Mouse (Mus musculus): ENCODE results near the gene Mesp2. TPM values are rescaled to one million over a fixed set of nuclear protein-coding genes. Genes with fewer than 3 reads are reported as not detected.

The Mesp2 gene
- polyA plus RNA-seq, 1 experiment from 2014 or later, result 0.08 TPM

- Histone ChIP-seq H3K27ac (no peak overlapping the region), H3K4me3 (replicated peaks) (no peak overlapping the region), H3K9ac (no peak overlapping the region), H3K27me3 (peaks cover 27% of the 10 kb centered on the region), H3K4me1 (replicated peaks) (peaks cover 9% of the 10 kb centered on the region), H3K4me2 (no peak overlapping the region), H3K9me3 (replicated peaks) (no peaks in the 10 kb centered on the region), H3K36me3 (no peaks in the 10 kb centered on the region)
- ATAC-seq (ENCODE audit: low read depth), result no peak
- no peak for DNase-seq
- WGBS (ENCODE audit: insufficient replicate concordance), result 55% methylated on average over 1 of the region's 1 CpGs
These were observed 2.9 kb downstream of the Mesp2 start for GRCm38 (mm10) chr7:79813409-79813808.

- H3K9me3 ChIP-seq (replicated peaks), result no peaks in the 10 kb centered on the region
- no peak overlapping the region for H3K9ac ChIP-seq
- WGBS (ENCODE audit: insufficient replicate concordance), result 8% methylated on average over 6 of the region's 6 CpGs
These were observed 7.8 kb downstream of the Mesp2 start for GRCm38 (mm10) chr7:79818321-79818720.

GRCm38 (mm10) chr7:79819515-79819914, 9.0 kb downstream of the Mesp2 start:
- H3K27ac ChIP-seq, result no peak overlapping the region
- WGBS (ENCODE audit: insufficient replicate concordance), result 15% methylated on average over 4 of the region's 4 CpGs

More at GRCm38 (mm10) chr7:79818321-79818720, 7.8 kb downstream of the Mesp2 start:
- H3K4me1 ChIP-seq (replicated peaks), result peaks cover 21% of the 10 kb centered on the region
- H3K36me3 ChIP-seq, result no peaks in the 10 kb centered on the region
- DNase-seq, result no peak
- no peaks in the 10 kb centered on the region for H3K27me3 ChIP-seq
- no peak overlapping the region for H3K4me3 ChIP-seq (replicated peaks)
- H3K4me2 ChIP-seq, result no peak overlapping the region
- H3K27ac ChIP-seq, result no peak overlapping the region
- no peak for ATAC-seq (ENCODE audit: low read depth)

GRCm38 (mm10) chr7:79819996-79820395, 9.5 kb downstream of the Mesp2 start:
- Histone ChIP-seq H3K4me2 (no peak overlapping the region), H3K4me1 (replicated peaks) (peaks cover 21% of the 10 kb centered on the region), H3K27ac (no peak overlapping the region), H3K4me3 (replicated peaks) (no peak overlapping the region), H3K9me3 (replicated peaks) (no peaks in the 10 kb centered on the region), H3K36me3 (peaks cover 4% of the 10 kb centered on the region; the same call in 1 of the 2 replicates), H3K27me3 (no peaks in the 10 kb centered on the region), H3K9ac (no peak overlapping the region)
- ATAC-seq (ENCODE audit: low read depth), result no peak
- 50% methylated on average over 11 of the region's 11 CpGs for WGBS (ENCODE audit: insufficient replicate concordance)
- DNase-seq, result no peak

More at GRCm38 (mm10) chr7:79819515-79819914, 9.0 kb downstream of the Mesp2 start:
- Histone ChIP-seq H3K9me3 (replicated peaks) (no peaks in the 10 kb centered on the region), H3K36me3 (no peaks in the 10 kb centered on the region; the same call in 1 of the 2 replicates), H3K4me3 (replicated peaks) (no peak overlapping the region), H3K4me1 (replicated peaks) (peaks cover 21% of the 10 kb centered on the region), H3K9ac (no peak overlapping the region), H3K27me3 (no peaks in the 10 kb centered on the region), H3K4me2 (no peak overlapping the region)
- DNase-seq (no peak), ATAC-seq (ENCODE audit: low read depth) (no peak)

- H3K9ac ChIP-seq, result no peak overlapping the region
- H3K4me2 ChIP-seq, result no peak overlapping the region
- H3K27me3 ChIP-seq, result no peaks in the 10 kb centered on the region
- no peak for DNase-seq
- 0 out of 2 replicates have a peak, but pooled peaks have one; percentile 47 for ATAC-seq (ENCODE audit: low read depth)
- no peaks in the 10 kb centered on the region for H3K9me3 ChIP-seq (replicated peaks)
- H3K4me1 ChIP-seq (replicated peaks), result peaks cover 21% of the 10 kb centered on the region
- H3K36me3 ChIP-seq, result peaks cover 20% of the 10 kb centered on the region
- no peak overlapping the region for H3K4me3 ChIP-seq (replicated peaks)
- no peak overlapping the region for H3K27ac ChIP-seq
- 61% methylated on average over 12 of the region's 12 CpGs for WGBS (ENCODE audit: insufficient replicate concordance)
These were observed 11.7 kb downstream of the Mesp2 start for GRCm38 (mm10) chr7:79822092-79822695.

- ATAC-seq (ENCODE audit: low read depth), result no peak
- 57% methylated on average over 3 of the region's 3 CpGs for WGBS (ENCODE audit: insufficient replicate concordance)
- no peak overlapping the region for H3K27ac ChIP-seq
- no peaks in the 10 kb centered on the region for H3K4me1 ChIP-seq (replicated peaks)
- H3K4me3 ChIP-seq (replicated peaks), result no peak overlapping the region
- H3K4me2 ChIP-seq, result no peak overlapping the region
- H3K9ac ChIP-seq, result no peak overlapping the region
- DNase-seq, result no peak
- peaks cover 24% of the 10 kb centered on the region for H3K36me3 ChIP-seq
- H3K9me3 ChIP-seq (replicated peaks), result no peaks in the 10 kb centered on the region
- no peaks in the 10 kb centered on the region for H3K27me3 ChIP-seq
These were observed 17.8 kb downstream of the Mesp2 start for GRCm38 (mm10) chr7:79828341-79828740.

GRCm38 (mm10) chr7:79831145-79831544, 20.6 kb downstream of the Mesp2 start:
- Histone ChIP-seq H3K4me1 (replicated peaks) (no peaks in the 10 kb centered on the region), H3K4me3 (replicated peaks) (no peak overlapping the region), H3K4me2 (no peak overlapping the region), H3K27me3 (no peaks in the 10 kb centered on the region), H3K9me3 (replicated peaks) (no peaks in the 10 kb centered on the region), H3K9ac (no peak overlapping the region), H3K36me3 (peaks cover 9% of the 10 kb centered on the region; the same call in 1 of the 2 replicates), H3K27ac (no peak overlapping the region)
- DNase-seq (no peak), ATAC-seq (ENCODE audit: low read depth) (no peak)
- WGBS (ENCODE audit: insufficient replicate concordance), result 58% methylated on average over 6 of the region's 6 CpGs

- H3K4me2 ChIP-seq, result no peak overlapping the region
- H3K4me1 ChIP-seq (replicated peaks), result no peaks in the 10 kb centered on the region
- H3K27ac ChIP-seq, result no peak overlapping the region
- H3K27me3 ChIP-seq, result no peaks in the 10 kb centered on the region
- no peak overlapping the region for H3K4me3 ChIP-seq (replicated peaks)
- DNase-seq (no peak), ATAC-seq (ENCODE audit: low read depth) (no peak)
- 60% methylated on average over 6 of the region's 6 CpGs for WGBS (ENCODE audit: insufficient replicate concordance)
- 0 out of 2 replicates have a peak, but pooled peaks cover 5% of the 10 kb centered on the region for H3K36me3 ChIP-seq
- no peak overlapping the region for H3K9ac ChIP-seq
- H3K9me3 ChIP-seq (replicated peaks), result no peaks in the 10 kb centered on the region
These were observed 21.1 kb downstream of the Mesp2 start for GRCm38 (mm10) chr7:79831585-79831984.

- Histone ChIP-seq H3K9me3 (replicated peaks) (no peaks in the 10 kb centered on the region), H3K36me3 (no peaks in the 10 kb centered on the region), H3K4me1 (replicated peaks) (no peaks in the 10 kb centered on the region), H3K27ac (no peak overlapping the region), H3K27me3 (no peaks in the 10 kb centered on the region), H3K4me3 (replicated peaks) (no peak overlapping the region), H3K9ac (no peak overlapping the region), H3K4me2 (no peak overlapping the region)
- no peak for DNase-seq
- no peak for ATAC-seq (ENCODE audit: low read depth)
These were observed 22.5 kb downstream of the Mesp2 start for GRCm38 (mm10) chr7:79832980-79833379.

GRCm38 (mm10) chr7:79835196-79835595, 24.7 kb downstream of the Mesp2 start:
- Histone ChIP-seq H3K4me2 (no peak overlapping the region), H3K27me3 (no peaks in the 10 kb centered on the region), H3K4me3 (replicated peaks) (no peak overlapping the region), H3K9ac (no peak overlapping the region), H3K4me1 (replicated peaks) (no peaks in the 10 kb centered on the region), H3K27ac (no peak overlapping the region), H3K36me3 (no peaks in the 10 kb centered on the region), H3K9me3 (replicated peaks) (no peaks in the 10 kb centered on the region)
- 79% methylated on average over 6 of the region's 6 CpGs for whole genome bisulfite sequencing (ENCODE audit: insufficient replicate concordance)
- ATAC-seq (ENCODE audit: low read depth) (no peak), DNase-seq (no peak)

- no peak overlapping the region for H3K27ac ChIP-seq
- no peak overlapping the region for H3K4me2 ChIP-seq
- ATAC-seq (ENCODE audit: low read depth) (no peak), DNase-seq (no peak)
- H3K9me3 ChIP-seq (replicated peaks), result no peaks in the 10 kb centered on the region
- H3K4me1 ChIP-seq (replicated peaks), result no peaks in the 10 kb centered on the region
- no peaks in the 10 kb centered on the region for H3K27me3 ChIP-seq
- H3K4me3 ChIP-seq (replicated peaks), result no peak overlapping the region
- 51% methylated on average over 2 of the region's 2 CpGs for WGBS (ENCODE audit: insufficient replicate concordance)
- H3K9ac ChIP-seq, result no peak overlapping the region
- H3K36me3 ChIP-seq, result no peaks in the 10 kb centered on the region
These were observed 26.7 kb downstream of the Mesp2 start for GRCm38 (mm10) chr7:79837247-79837646.

- no peaks in the 10 kb centered on the region for H3K36me3 ChIP-seq
- no peak for DNase-seq
These were observed 31.6 kb downstream of the Mesp2 start for GRCm38 (mm10) chr7:79842163-79842562.

More at GRCm38 (mm10) chr7:79842163-79842562, 31.6 kb downstream of the Mesp2 start:
- Histone ChIP-seq H3K27me3 (peaks cover 10% of the 10 kb centered on the region), H3K9ac (no peak overlapping the region), H3K9me3 (replicated peaks) (no peaks in the 10 kb centered on the region), H3K4me1 (replicated peaks) (peaks cover 24% of the 10 kb centered on the region), H3K4me2 (peak overlapping the region; percentile 42), H3K4me3 (replicated peaks) (peak overlapping the region; percentile 24), H3K27ac (peak overlapping the region; percentile 60)
- WGBS (ENCODE audit: insufficient replicate concordance), result 55% methylated on average over 7 of the region's 7 CpGs
- peak; percentile 82 for ATAC-seq (ENCODE audit: low read depth)

Data from liver, embryonic 13.5 days (tissue).